Mouse (Mus musculus): ENCODE results near the gene Kdm5c. TPM values are rescaled to one million over a fixed set of nuclear protein-coding genes. Genes with fewer than 3 reads are reported as not detected.

Kdm5c gene
- polyA plus RNA-seq (2016; fragmentation: Nextera tagmentation; extraction: Ambion mirVana): 64.1 and 74.5 TPM in 2 replicates

DNA sequence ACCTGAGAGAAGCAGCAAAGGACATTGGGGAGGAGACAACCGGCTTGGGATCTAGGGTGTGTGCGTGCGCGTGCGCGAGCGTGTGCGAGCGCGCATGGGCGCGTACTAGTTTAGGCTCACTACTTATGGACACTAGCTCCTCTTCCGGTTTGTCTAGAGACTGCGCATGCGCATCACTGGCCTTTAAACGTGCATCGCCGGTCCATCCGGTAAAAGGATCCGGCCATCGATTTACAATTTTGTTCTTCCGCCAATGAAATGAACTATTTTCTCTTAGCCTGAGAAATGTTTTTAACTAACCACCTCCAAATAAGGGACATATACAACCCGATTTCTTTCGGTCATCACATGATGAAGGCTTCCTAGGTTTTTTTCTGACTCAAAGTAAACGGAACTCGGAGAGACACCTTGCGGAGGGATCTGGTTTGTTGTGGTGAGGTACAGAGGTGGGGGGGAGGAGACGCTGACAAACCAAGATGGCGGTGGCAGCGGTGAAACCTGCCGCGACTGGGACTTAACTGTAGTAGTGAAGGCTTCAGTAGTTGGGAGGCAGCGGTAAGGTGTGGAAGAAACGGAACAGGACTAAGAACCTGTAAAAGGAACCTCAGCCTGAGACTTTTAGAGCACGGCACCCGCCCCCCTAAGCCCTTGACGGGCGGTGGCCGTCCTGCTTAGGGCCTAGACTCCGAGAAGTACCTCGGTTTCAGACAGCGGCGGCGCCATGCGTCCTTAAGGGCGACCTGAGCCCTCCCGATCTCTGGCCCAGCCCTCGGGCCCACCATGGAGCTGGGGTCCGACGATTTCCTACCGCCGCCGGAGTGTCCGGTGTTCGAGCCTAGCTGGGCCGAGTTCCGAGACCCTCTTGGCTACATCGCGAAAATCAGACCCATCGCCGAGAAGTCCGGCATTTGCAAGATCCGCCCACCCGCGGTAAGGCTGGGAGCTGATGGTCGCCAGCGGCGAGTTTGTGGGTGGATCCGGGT lies at the start of gene Kdm5c:
Gene Kdm5c, plus strand, starts transcription at position 240 of the 983 bp plus-strand sequence.
- peak within 1 kb of the TSS; percentile 91 for H3K4me3 ChIP-seq
- peak; percentile 94 for DNase-seq (ENCODE audit: low spot score)
- H3K27ac ChIP-seq (replicated peaks): peak within 1 kb of the TSS; percentile 92
- H3K27me3 ChIP-seq (ENCODE audit: low read depth, poor library complexity, severe bottlenecking): peaks cover 24% of the 10 kb centered on the region
- no peaks in the 10 kb centered on the region for H3K9me3 ChIP-seq (replicated peaks)
- H3K36me3 ChIP-seq: peaks cover 15% of the 10 kb centered on the region
- peaks cover 16% of the 10 kb centered on the region for H3K4me1 ChIP-seq
- WGBS: under 1% methylated on average over 69 of the region's 69 CpGs

DNA sequence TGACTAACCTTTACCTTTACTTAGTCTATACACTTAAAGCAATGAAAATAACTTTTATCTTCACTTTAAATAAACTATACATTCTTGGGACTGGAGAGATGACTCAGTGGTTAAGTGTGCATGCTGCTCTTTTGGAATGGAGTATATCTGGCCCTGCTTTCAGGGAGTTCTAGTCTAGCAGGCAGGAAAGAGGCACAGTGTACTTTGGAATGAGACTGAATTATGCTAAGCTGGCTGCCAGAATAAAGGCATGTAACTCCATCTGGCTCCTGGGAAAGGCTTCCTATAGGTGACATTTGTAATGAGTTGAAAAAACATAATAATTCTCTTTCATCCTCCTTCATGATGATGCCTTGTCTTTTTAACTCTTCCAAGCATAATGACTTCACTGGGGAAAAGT lies 45.7 kb upstream of the Kdm5c start:
- no peaks in the 10 kb centered on the region for H3K9me3 ChIP-seq (replicated peaks)
- no peaks in the 10 kb centered on the region for H3K4me1 ChIP-seq
- no peaks in the 10 kb centered on the region for H3K36me3 ChIP-seq
- peaks cover 99% of the 10 kb centered on the region for H3K27me3 ChIP-seq (ENCODE audit: low read depth, poor library complexity, severe bottlenecking)
- no peak overlapping the region for H3K4me3 ChIP-seq
- no peak for DNase-seq (ENCODE audit: low spot score)
- no peak overlapping the region for H3K27ac ChIP-seq (replicated peaks)

DNA sequence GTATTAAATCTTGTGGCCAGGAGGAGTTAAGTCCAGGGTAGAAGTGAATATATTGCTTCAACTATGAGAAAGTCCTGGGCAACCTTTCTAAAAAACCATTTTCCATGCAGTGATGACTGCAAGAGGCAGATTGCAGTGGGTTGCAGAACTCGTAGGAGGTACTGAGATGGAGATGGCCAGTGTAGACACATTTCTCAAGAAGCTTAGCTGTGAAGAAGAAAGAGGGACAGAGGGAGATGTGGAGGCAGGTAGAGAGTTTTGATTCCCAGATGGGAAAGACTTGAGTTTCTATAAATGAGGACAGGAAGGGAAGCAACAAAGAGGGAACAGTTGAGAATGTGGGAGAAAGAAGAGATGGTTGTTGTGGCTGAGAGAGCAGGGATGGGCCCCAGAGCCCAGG lies 41.6 kb upstream of the Kdm5c start:
- DNase-seq (ENCODE audit: low spot score): no peak
- Histone ChIP-seq H3K27me3 (ENCODE audit: low read depth, poor library complexity, severe bottlenecking) (peaks cover 100% of the 10 kb centered on the region), H3K36me3 (no peaks in the 10 kb centered on the region), H3K4me1 (no peaks in the 10 kb centered on the region), H3K4me3 (no peak overlapping the region), H3K9me3 (replicated peaks) (no peaks in the 10 kb centered on the region), H3K27ac (replicated peaks) (no peak overlapping the region)
- WGBS: 88% methylated on average over 1 of the region's 1 CpGs

DNA sequence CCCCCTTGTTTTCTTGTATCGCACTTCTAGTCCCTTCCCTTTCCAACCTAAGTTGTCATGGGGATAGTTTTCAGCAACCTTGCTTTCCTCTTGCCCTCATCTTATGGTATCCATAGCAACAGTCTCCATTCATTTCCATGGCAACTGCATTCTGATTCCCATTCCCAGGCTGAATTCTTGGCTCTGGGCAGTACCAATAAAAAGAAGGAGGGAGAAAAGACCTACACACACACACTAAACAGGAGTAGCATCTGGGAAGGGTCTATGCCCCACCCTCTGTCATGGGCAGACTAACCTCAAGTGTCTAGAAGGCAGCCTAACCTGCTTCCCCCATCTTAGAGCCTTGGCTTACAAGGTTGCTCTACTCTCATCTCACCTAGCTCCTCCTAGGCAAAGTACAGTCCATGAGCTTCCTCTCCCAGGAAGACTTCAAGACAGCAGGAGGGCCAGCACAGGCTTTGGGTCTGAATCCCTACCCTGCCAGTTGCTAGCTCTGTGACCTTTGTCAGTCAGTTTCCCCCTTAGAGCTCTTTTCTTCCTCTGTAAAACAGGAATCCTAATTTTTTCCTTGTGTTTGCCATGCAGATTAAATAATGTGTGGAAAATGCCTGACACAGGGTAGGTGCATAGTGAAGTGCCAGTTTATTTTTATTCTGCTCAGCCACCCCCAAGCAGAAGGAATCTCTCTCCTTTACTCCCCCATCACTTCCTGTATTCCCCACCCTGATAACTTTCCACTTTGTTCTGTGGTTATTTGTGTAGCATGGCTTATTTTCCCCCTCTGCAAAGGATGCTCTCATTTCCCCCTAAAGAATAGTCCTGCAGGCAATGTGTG lies 34.8 kb upstream of the Kdm5c start:
- peak; percentile 64 for DNase-seq (ENCODE audit: low spot score)
- Histone ChIP-seq H3K4me3 (peak overlapping the region; percentile 7; the same call in 1 of the 2 replicates), H3K9me3 (replicated peaks) (no peaks in the 10 kb centered on the region), H3K27me3 (ENCODE audit: low read depth, poor library complexity, severe bottlenecking) (peaks cover 100% of the 10 kb centered on the region), H3K36me3 (no peaks in the 10 kb centered on the region), H3K4me1 (peaks cover 46% of the 10 kb centered on the region), H3K27ac (replicated peaks) (peak overlapping the region; percentile 81)
- WGBS: 28% methylated on average over 1 of the region's 1 CpGs

DNA sequence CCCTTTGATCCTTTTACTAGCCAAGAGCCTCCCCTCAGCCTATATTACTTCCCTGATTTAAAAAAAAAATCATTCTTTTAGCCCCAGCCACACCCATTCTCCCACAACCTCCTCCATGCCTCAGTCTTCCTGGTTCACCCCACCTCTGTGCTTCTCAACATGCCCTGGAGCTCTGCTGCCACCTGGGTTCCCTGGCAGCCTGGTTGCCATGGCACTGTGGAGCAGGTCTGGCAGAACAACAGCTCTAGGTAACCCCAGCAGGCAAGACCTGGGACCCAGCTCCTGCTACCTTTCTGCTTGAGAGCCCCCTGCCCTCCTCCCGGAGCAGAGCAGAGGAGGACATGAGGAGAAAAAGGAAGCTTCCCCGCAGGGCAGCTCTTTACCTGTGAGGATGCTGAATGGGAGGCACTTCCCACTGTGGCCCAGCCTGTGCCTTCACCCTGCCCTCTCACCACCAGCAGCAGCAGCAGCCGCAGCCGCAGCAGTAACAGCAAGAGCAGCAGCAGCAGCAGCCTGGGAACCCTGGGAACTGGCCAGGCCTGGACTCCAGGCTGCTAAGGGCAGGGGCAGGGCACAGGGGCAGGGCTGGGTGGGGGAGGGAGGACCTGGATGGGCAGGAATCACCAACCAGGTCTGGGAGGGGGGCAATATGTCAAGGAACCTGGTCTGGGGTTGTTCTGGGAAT lies 30.9 kb upstream of the Kdm5c start:
- H3K36me3 ChIP-seq: no peaks in the 10 kb centered on the region
- H3K27ac ChIP-seq (replicated peaks): peak overlapping the region; percentile 72
- no peak overlapping the region for H3K4me3 ChIP-seq
- peaks cover 43% of the 10 kb centered on the region for H3K4me1 ChIP-seq
- no peak for DNase-seq (ENCODE audit: low spot score)
- 31% methylated on average over 4 of the region's 4 CpGs for WGBS
- H3K27me3 ChIP-seq (ENCODE audit: low read depth, poor library complexity, severe bottlenecking): peaks cover 100% of the 10 kb centered on the region
- H3K9me3 ChIP-seq (replicated peaks): no peaks in the 10 kb centered on the region

DNA sequence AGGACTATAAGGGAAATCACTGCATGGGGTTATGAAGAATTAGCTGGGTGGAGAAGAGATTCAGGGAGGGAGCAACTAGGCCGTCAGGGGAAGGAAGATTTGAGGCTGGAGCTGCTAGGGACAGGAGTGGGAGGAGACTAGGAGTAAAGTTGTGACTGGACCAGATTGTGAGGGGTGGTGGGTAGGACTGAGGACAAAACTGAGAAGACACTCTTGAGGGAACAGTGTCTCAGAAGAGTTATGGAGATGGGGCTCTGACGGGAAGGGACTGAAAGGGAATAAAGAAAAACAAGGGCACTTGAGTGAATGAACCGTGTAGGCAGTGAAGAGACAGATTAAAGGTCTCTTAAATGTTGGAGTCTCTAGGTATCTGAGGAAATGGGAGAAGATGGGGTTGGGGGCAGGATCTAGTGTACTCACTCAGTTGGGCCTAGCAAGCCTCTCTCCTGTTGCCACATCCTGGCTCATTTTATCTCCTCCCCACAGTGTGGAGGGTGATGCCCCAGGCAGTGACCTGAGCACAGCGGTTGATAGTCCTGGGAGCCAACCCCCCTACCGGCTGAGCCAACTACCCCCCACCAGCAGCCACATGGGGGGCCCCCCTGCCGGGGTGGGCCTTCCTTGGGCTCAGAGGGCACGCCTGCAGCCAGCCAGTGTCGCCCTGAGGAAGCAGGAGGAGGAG lies 30.3 kb upstream of the Kdm5c start:
- Histone ChIP-seq H3K4me1 (peaks cover 36% of the 10 kb centered on the region), H3K27me3 (ENCODE audit: low read depth, poor library complexity, severe bottlenecking) (peaks cover 100% of the 10 kb centered on the region), H3K36me3 (no peaks in the 10 kb centered on the region), H3K4me3 (no peak overlapping the region), H3K9me3 (replicated peaks) (no peaks in the 10 kb centered on the region), H3K27ac (replicated peaks) (peak overlapping the region; percentile 72; the same call in 1 of the 2 replicates)
- no peak for DNase-seq (ENCODE audit: low spot score)
- 32% methylated on average over 8 of the region's 8 CpGs for WGBS

DNA sequence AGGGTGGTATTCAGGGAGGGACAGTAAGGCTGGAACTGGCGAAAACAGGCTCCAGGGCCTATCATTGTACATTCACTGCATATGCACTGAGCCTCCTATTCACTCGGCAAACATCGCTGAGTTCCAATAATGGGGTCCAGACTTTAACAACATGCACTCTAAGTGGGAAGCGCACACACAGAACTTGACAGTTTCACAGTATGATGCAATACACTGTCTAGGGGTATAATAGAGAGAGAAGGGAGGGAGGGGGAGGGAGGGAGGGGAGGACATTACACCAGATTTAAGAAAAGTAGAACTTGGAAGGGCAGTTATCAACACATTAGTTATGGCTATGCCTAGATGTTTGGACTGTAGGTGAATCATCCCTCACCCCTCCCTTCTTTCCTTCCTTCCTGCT lies 29.6 kb upstream of the Kdm5c start:
- no peak overlapping the region; the same call in 1 of the 2 replicates for H3K27ac ChIP-seq (replicated peaks)
- no peak overlapping the region for H3K4me3 ChIP-seq
- no peaks in the 10 kb centered on the region for H3K36me3 ChIP-seq
- H3K4me1 ChIP-seq: peaks cover 29% of the 10 kb centered on the region
- no peaks in the 10 kb centered on the region for H3K9me3 ChIP-seq (replicated peaks)
- 74% methylated on average over 4 of the region's 4 CpGs for WGBS
- peaks cover 100% of the 10 kb centered on the region for H3K27me3 ChIP-seq (ENCODE audit: low read depth, poor library complexity, severe bottlenecking)
- DNase-seq (ENCODE audit: low spot score): no peak

DNA sequence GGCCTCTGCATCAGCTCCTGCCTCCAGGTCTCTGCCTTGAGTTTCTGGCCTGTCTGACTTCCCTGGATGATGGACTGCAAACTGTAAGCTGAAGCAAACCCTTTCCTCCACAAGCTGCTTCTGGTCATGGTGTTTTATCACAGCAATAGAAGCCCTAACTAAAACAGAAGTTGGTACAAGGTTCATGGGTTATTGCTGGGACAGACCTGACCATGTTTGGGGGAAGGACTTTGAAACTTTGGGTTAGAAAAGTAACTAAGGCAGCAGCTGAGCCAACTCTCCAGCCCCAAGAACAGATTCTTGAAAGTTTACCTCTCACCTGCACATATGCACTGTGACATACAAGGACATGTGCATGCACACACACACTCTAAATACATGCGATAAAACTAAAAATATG lies 27.3 kb upstream of the Kdm5c start:
- Histone ChIP-seq H3K36me3 (no peaks in the 10 kb centered on the region), H3K4me1 (peaks cover 20% of the 10 kb centered on the region), H3K9me3 (replicated peaks) (no peaks in the 10 kb centered on the region), H3K4me3 (no peak overlapping the region), H3K27ac (replicated peaks) (no peak overlapping the region), H3K27me3 (ENCODE audit: low read depth, poor library complexity, severe bottlenecking) (peaks cover 100% of the 10 kb centered on the region)
- no peak for DNase-seq (ENCODE audit: low spot score)
- WGBS: 87% methylated on average over 1 of the region's 1 CpGs

DNA sequence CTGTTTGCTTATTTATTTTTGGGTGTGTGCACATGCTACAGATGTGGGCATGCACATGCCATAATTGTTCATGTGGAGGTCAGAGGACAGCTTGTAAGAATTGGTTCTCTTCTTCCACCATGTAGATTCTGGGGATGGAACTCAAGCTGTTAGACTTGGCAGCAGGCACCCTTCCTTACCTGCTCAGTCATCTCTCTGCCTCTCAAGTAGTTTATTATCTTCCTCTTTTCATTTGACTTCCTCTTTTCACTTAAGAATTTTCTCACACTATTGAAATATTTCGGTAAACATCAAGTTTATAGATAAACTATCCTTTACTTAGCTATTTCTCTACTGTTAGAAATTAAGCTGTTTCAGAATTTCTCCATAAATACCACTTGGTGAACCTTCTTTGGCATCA lies 18.1 kb upstream of the Kdm5c start:
- Histone ChIP-seq H3K4me1 (no peaks in the 10 kb centered on the region), H3K36me3 (no peaks in the 10 kb centered on the region), H3K27me3 (ENCODE audit: low read depth, poor library complexity, severe bottlenecking) (peaks cover 100% of the 10 kb centered on the region), H3K4me3 (no peak overlapping the region), H3K9me3 (replicated peaks) (no peaks in the 10 kb centered on the region), H3K27ac (replicated peaks) (no peak overlapping the region)
- no peak for DNase-seq (ENCODE audit: low spot score)
- 90% methylated on average over 1 of the region's 1 CpGs for WGBS

DNA sequence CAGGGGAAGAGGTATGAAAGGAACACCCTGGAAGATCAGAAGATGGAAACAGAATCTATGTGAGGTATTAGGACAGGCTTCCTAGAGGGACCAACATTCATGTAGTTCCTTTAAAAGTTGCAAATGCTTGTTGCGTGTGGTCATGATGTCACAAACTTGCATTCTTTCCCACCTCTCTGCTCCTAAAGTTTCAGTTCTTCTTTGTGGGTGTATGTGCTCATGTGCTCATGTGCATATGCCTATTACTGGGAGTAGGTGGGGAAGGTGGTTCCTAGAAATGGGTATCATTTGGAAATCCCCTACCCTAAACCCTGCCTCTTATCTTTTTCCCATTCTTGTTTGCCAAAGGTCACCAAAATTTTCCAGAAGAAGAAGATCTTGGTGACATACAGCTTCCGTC lies 14.3 kb upstream of the Kdm5c start:
- WGBS: 89% methylated on average over 2 of the region's 2 CpGs
- Histone ChIP-seq H3K9me3 (replicated peaks) (no peaks in the 10 kb centered on the region), H3K36me3 (no peaks in the 10 kb centered on the region), H3K27me3 (ENCODE audit: low read depth, poor library complexity, severe bottlenecking) (peaks cover 100% of the 10 kb centered on the region), H3K27ac (replicated peaks) (no peak overlapping the region), H3K4me3 (no peak overlapping the region), H3K4me1 (no peaks in the 10 kb centered on the region)
- no peak for DNase-seq (ENCODE audit: low spot score)

DNA sequence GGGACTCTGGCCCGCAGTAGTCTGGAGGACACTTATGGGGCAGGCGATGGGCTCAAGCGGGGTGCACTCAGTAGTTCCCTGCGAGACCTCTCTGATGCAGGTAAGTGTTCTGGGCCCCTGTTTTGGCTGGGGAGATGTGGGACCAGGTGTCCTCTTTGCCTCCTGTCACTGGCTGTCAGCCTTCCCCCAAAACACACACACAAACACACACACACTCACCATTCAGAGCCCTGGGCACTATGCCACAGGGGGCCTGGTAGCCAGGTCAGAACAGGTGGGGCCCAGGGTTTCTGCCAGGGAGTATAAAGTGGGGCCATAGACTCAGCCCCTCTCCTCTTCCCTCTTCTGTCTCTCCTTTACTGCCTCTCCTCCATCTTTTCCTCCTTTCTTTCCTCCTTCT lies 11.1 kb upstream of the Kdm5c start:
- H3K4me3 ChIP-seq: no peak overlapping the region
- WGBS: 66% methylated on average over 4 of the region's 4 CpGs

DNA sequence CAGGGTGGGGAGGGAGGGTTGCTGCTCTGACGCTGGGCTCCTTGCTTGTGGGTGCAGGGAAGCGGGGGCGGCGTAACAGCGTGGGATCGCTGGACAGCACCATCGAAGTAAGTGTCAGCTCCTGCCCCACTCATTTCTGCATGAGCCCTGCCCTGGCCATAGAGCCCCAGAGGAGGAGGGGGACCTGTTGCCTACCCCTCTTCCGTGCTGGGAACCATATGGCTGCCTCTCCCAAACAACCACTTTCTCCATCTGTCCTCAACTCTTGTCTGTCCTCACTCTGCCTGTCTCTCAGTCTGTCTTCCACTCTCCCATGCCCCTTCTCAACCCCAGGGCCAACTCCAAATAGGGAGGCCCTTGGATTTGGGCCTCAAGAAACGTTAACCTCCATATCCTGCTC lies 10.6 kb upstream of the Kdm5c start:
- no peak for DNase-seq (ENCODE audit: low spot score)
- Histone ChIP-seq H3K27ac (replicated peaks) (no peak overlapping the region), H3K4me1 (no peaks in the 10 kb centered on the region), H3K27me3 (ENCODE audit: low read depth, poor library complexity, severe bottlenecking) (peaks cover 100% of the 10 kb centered on the region), H3K9me3 (replicated peaks) (no peaks in the 10 kb centered on the region), H3K4me3 (no peak overlapping the region), H3K36me3 (no peaks in the 10 kb centered on the region)
- 62% methylated on average over 9 of the region's 9 CpGs for WGBS

More for the DNA sequence above, 11.1 kb upstream of the Kdm5c start:
- no peak for DNase-seq (ENCODE audit: low spot score)
- Histone ChIP-seq H3K27ac (replicated peaks) (no peak overlapping the region), H3K9me3 (replicated peaks) (no peaks in the 10 kb centered on the region), H3K36me3 (no peaks in the 10 kb centered on the region), H3K4me1 (no peaks in the 10 kb centered on the region), H3K27me3 (ENCODE audit: low read depth, poor library complexity, severe bottlenecking) (peaks cover 100% of the 10 kb centered on the region)
